Mouse (Mus musculus) CD4-positive, CD25-positive, alpha-beta regulatory T cell, adult 4 months (primary cell): Measurements from ENCODE around the gene Ifnar1. TPM values are rescaled to one million over a fixed set of nuclear protein-coding genes. Genes with fewer than 3 reads are reported as not detected.
"Not testable (repeated sequence)": the region's sequence is repeated elsewhere in the genome, so short reads cannot be mapped to it uniquely, and the experiment has no call there.

ENCODE experiments used
- ATAC-seq: one replicate; pipeline ENCODE4 v1.8.0; 2017
- polyA plus RNA-seq, 2 experiments: library from polyadenylated mRNA; unstranded; fragments of 100-300 nt; shearing (Covaris generic); gene quantifications; one replicate each; pipeline ENCODE4 v1.2.1; 2017

The Ifnar1 gene
- polyA plus RNA-seq, 2 experiments from 2014 or later: 86.0 to 120 TPM

GRCm38 (mm10) chr16:91512161-91512787 lies 27.2 kb downstream of the Ifnar1 start:
- peak; percentile 89 for ATAC-seq

- ATAC-seq: no peak
Observed at GRCm38 (mm10) chr16:91513099-91513498, 28.1 kb downstream of the Ifnar1 start.

GRCm38 (mm10) chr16:91517020-91517419 lies 32.0 kb downstream of the Ifnar1 start:
- ATAC-seq: no peak

- no peak for ATAC-seq
Observed at GRCm38 (mm10) chr16:91522040-91522439, 37.0 kb downstream of the Ifnar1 start.

GRCm38 (mm10) chr16:91522479-91523309 lies 37.7 kb downstream of the Ifnar1 start:
- ATAC-seq: peak; percentile 34

GRCm38 (mm10) chr16:91524206-91524605 lies 39.2 kb downstream of the Ifnar1 start:
- no peak for ATAC-seq

GRCm38 (mm10) chr16:91526274-91526673 lies 41.2 kb downstream of the Ifnar1 start:
- ATAC-seq: no peak

GRCm38 (mm10) chr16:91527051-91527450 lies 42.0 kb downstream of the Ifnar1 start:
- ATAC-seq: no peak

GRCm38 (mm10) chr16:91527500-91527899 lies 42.5 kb downstream of the Ifnar1 start:
- ATAC-seq: no peak

- ATAC-seq: no peak
Observed at GRCm38 (mm10) chr16:91528578-91528977, 43.5 kb downstream of the Ifnar1 start.

- ATAC-seq: not testable (repeated sequence)
Observed at GRCm38 (mm10) chr16:91530830-91531229, 45.8 kb downstream of the Ifnar1 start.

- ATAC-seq: no peak
Observed at GRCm38 (mm10) chr16:91531856-91532255, 46.8 kb downstream of the Ifnar1 start.

GRCm38 (mm10) chr16:91532429-91532828 lies 47.4 kb downstream of the Ifnar1 start:
- no peak for ATAC-seq

GRCm38 (mm10) chr16:91533097-91534001 lies 48.3 kb downstream of the Ifnar1 start:
- ATAC-seq: peak; percentile 80

GRCm38 (mm10) chr16:91534477-91534876 lies 49.4 kb downstream of the Ifnar1 start:
- ATAC-seq: peak; percentile 10

GRCm38 (mm10) chr16:91534888-91535287 lies 49.9 kb downstream of the Ifnar1 start:
- ATAC-seq: no peak

GRCm38 (mm10) chr16:91536372-91536771 lies 51.3 kb downstream of the Ifnar1 start:
- ATAC-seq: no peak

- no peak for ATAC-seq
Observed at GRCm38 (mm10) chr16:91537065-91537464, 52.0 kb downstream of the Ifnar1 start.

- ATAC-seq: no peak
Observed at GRCm38 (mm10) chr16:91538051-91538450, 53.0 kb downstream of the Ifnar1 start.

GRCm38 (mm10) chr16:91538513-91538912 lies 53.5 kb downstream of the Ifnar1 start:
- no peak for ATAC-seq

- peak; percentile 34 for ATAC-seq
Observed at GRCm38 (mm10) chr16:91541573-91542081, 56.6 kb downstream of the Ifnar1 start.

GRCm38 (mm10) chr16:91543619-91544018 lies 58.6 kb downstream of the Ifnar1 start:
- ATAC-seq: no peak
